Mouse (Mus musculus) liver, postnatal 0 days (tissue): Measurements from ENCODE around the gene Myod1. TPM values are rescaled to one million over a fixed set of nuclear protein-coding genes. Genes with fewer than 3 reads are reported as not detected.

Experiments
- ATAC-seq: fragments of 200-750 bp; cut with Nextera tagmentation; 2 replicates; pipeline ENCODE4 v1.8.0; 2017; ENCODE audit warnings: mild to moderate bottlenecking, moderate library complexity
- DNase-seq: peaks from one replicate; pipeline ENCODE4 v3.0.0-alpha.2; 2016
- H3K27ac ChIP-seq: fragments of 300-500 bp; sonication (generic); 2 replicates; pipeline ENCODE4 v1.5.1; 2014; ENCODE audit warnings: antibody characterized with exemption, moderate library complexity, mild to moderate bottlenecking, low read depth
- H3K27me3 ChIP-seq: fragments of 300-500 bp; sonication (generic); 2 replicates; pipeline ENCODE4 v1.6.1; 2014; ENCODE audit warnings: low read length, control low read depth, mixed read lengths; ENCODE audit not compliant: insufficient read depth
- H3K36me3 ChIP-seq: fragments of 300-500 bp; sonication (generic); replicated peaks from 2 replicates; pipeline ENCODE4 v1.6.1; 2014; ENCODE audit warnings: mild to moderate bottlenecking, control low read depth, low read length, moderate library complexity, mixed read lengths; ENCODE audit not compliant: insufficient read depth
- H3K4me1 ChIP-seq: fragments of 300-500 bp; sonication (generic); 2 replicates; pipeline ENCODE4 v1.6.1; 2014; ENCODE audit warnings: antibody characterized with exemption, mild to moderate bottlenecking, control low read depth; ENCODE audit not compliant: insufficient read depth
- H3K4me2 ChIP-seq: fragments of 300-500 bp; sonication (generic); 2 replicates; pipeline ENCODE4 v1.6.1; 2014; ENCODE audit warnings: low read depth, mild to moderate bottlenecking, low read length, moderate library complexity, mixed read lengths
- H3K4me3 ChIP-seq: fragments of 300-500 bp; sonication (generic); 2 replicates; pipeline ENCODE4 v1.5.1; 2014; ENCODE audit warnings: low read depth, low read length
- H3K9ac ChIP-seq: fragments of 300-500 bp; sonication (generic); replicated peaks from 2 replicates; pipeline ENCODE4 v1.6.1; 2014; ENCODE audit warnings: mild to moderate bottlenecking, moderate library complexity
- H3K9me3 ChIP-seq: fragments of 300-500 bp; sonication (generic); 2 replicates; pipeline ENCODE4 v1.6.1; 2016; ENCODE audit warnings: mild to moderate bottlenecking, control low read depth, low read length, mixed read lengths
- CTCF ChIP-seq: sonication (generic); IDR thresholded peaks from 2 replicates; pipeline ENCODE4 v1.5.1; 2016; ENCODE audit warnings: antibody characterized with exemption, low read depth
- EP300 ChIP-seq: IDR thresholded peaks from 2 replicates; pipeline ENCODE4 v1.6.1; 2016; ENCODE audit warnings: antibody characterized with exemption, low read depth, mild to moderate bottlenecking
- WGBS: fragments of 180-500 bp; shearing (Covaris S2); extraction: QIAGEN DNeasy Blood & Tissue Kit; methylation state at CpG from one replicate; pipeline ENCODE4 v1.1.7; 2014; ENCODE audit not compliant: insufficient replicate concordance; 5-methylcytosine and 5-hydroxymethylcytosine counted together
- polyA plus RNA-seq: library from polyadenylated mRNA; unstranded; fragments of >200 nt; fragmentation: Nextera tagmentation; extraction: Ambion mirVana; gene quantifications from 2 replicates; pipeline ENCODE4 v1.2.1, GENCODE M21; 2015

Myod1 gene
- polyA plus RNA-seq, 1 experiment from 2014 or later, result not detected

DNA sequence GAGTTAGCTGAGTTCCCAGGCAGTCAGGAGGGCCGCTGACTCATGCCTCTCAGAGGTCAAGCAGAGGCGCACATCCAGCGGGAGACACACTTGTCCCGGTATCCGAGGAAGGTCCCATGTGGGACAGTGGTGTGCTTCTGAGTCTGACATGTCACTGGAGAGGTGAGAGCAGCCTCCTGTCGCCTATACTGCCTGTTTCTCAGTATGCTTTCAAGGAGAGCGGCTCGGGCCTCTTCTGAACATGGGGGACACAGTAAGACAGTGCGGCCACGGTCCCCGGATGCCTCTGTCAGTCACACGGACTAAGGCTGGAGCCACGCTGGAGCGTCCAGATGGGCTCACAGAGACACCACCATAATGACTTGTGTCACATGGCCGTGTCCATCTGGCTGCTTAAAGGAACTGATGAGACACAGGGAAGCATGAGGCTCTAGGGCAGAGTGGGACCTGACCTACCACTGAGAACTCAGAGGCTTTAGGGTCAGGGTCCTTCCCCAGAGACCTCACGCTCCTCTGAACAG lies 41.9 kb downstream of the Myod1 start:
- no peak for DNase-seq
- TF ChIP-seq CTCF, result no peak
- no peak for TF ChIP-seq EP300

DNA sequence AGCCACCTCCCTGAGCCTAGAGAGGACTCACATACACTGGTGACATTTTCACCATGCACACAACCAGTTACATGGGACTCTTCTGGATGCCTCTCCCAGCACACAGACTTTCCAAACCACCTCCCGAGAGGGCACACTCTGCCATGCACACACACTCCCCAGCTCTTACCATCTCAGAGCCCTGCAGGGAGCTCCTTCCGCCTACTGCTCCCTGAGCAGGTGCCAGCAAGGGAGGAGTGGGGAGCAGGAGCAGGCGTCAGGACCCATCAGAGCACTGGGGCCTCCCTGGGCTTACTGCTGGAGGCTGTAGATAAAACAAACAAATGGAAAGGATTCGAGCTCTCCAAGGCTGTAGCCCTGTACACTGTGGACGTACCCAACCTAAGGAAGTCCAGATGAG lies 45.3 kb downstream of the Myod1 start:
- Histone ChIP-seq H3K9ac (no peak overlapping the region), H3K36me3 (no peaks in the 10 kb centered on the region), H3K4me1 (no peaks in the 10 kb centered on the region), H3K9me3 (no peaks in the 10 kb centered on the region), H3K27ac (no peak overlapping the region), H3K4me3 (no peak overlapping the region), H3K4me2 (no peak overlapping the region), H3K27me3 (no peaks in the 10 kb centered on the region)
- DNase-seq (no peak), ATAC-seq (no peak)
- TF ChIP-seq CTCF (no peak), EP300 (no peak)
- WGBS, result 39% methylated on average over 5 of the region's 5 CpGs

More for the DNA sequence above, 41.9 kb downstream of the Myod1 start:
- Histone ChIP-seq H3K4me3 (no peak overlapping the region), H3K36me3 (no peaks in the 10 kb centered on the region), H3K27ac (no peak overlapping the region), H3K4me2 (no peak overlapping the region), H3K27me3 (no peaks in the 10 kb centered on the region), H3K4me1 (no peaks in the 10 kb centered on the region), H3K9me3 (no peaks in the 10 kb centered on the region), H3K9ac (no peak overlapping the region)
- 75% methylated on average over 16 of the region's 16 CpGs for WGBS
- no peak for ATAC-seq

DNA sequence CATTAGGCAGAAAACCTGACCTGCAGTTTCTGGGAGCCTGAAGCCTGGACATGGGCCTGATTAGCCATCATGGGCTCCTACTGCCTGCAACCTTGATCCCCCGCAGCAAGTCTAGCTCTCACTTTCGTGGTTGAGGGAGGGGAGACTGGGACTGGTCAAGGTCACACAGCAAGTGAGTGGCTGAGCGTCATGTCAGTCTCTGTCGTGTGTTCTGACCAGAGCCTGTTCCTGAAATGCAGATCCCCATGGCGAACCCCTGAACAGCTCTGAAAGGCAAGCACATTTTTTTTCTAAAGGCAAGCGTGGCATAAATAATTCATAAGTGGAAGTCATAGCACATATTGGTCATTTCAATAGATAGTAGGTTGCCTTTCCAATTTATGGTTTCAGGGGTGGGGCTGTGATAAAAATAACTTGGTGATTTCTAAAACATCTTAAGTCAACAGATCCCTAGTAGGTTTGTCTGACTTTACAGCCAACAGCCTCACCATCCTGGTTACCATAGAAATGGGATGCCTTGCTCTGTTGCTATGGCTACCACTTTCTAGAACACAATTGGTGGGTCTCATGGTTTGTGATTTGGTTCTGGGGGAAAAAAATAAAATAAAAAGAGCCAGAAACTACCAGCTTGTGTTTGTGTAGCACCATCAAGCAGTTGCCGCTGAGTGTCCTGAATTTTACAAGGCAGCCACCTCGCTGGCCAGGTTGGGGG lies 45.9 kb downstream of the Myod1 start:
- H3K27ac ChIP-seq, result no peak overlapping the region
- H3K36me3 ChIP-seq, result no peaks in the 10 kb centered on the region
- H3K4me3 ChIP-seq, result no peak overlapping the region
- ATAC-seq (no peak), DNase-seq (no peak)
- no peaks in the 10 kb centered on the region for H3K27me3 ChIP-seq
- 56% methylated on average over 8 of the region's 8 CpGs for WGBS
- H3K9me3 ChIP-seq, result no peaks in the 10 kb centered on the region
- no peak overlapping the region for H3K9ac ChIP-seq
- no peak overlapping the region for H3K4me2 ChIP-seq
- H3K4me1 ChIP-seq, result no peaks in the 10 kb centered on the region
- TF ChIP-seq CTCF, result no peak

DNA sequence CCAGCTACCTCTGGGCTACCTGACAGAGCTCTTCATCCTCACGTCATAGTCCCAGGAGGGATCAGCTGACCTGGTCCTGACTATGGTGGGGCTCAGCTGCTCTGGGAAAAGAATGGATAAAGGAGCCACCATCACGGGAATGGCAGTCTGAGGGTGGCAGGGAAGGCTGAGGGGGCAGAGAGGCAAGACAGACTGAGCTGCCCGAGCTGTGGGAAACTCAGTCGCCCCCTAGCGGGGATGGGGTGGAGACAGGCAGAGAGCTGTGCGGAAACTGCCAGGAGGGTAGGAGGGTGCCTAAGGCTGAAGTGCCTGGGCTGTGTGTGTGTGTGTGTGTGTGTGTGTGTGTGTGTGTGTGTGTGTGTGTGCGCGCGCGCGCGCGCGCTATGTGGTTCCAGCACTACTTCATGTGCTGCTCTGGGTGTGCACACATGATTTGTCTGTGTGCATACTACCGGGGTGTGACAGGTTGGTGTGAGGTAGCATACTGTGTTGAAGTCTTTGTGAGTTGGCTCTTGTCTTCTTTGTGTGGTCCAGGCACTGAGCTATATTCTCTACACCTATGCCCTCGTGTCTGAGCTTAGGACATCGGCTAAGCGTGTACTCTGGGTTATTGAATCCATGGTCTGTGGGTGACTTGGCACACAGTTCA lies 46.6 kb downstream of the Myod1 start:
- peak; percentile 65 for DNase-seq
- 40% methylated on average over 18 of the region's 18 CpGs for WGBS
- H3K4me2 ChIP-seq, result no peak overlapping the region
- H3K36me3 ChIP-seq, result no peaks in the 10 kb centered on the region
- H3K4me1 ChIP-seq, result no peaks in the 10 kb centered on the region
- ATAC-seq, result peak; percentile 19; the same call in 1 of the 2 replicates
- TF ChIP-seq EP300 (no peak), CTCF (peak; percentile 66)
- no peak overlapping the region for H3K9ac ChIP-seq
- no peak overlapping the region for H3K27ac ChIP-seq
- no peaks in the 10 kb centered on the region for H3K27me3 ChIP-seq
- no peaks in the 10 kb centered on the region for H3K9me3 ChIP-seq
- no peak overlapping the region for H3K4me3 ChIP-seq

DNA sequence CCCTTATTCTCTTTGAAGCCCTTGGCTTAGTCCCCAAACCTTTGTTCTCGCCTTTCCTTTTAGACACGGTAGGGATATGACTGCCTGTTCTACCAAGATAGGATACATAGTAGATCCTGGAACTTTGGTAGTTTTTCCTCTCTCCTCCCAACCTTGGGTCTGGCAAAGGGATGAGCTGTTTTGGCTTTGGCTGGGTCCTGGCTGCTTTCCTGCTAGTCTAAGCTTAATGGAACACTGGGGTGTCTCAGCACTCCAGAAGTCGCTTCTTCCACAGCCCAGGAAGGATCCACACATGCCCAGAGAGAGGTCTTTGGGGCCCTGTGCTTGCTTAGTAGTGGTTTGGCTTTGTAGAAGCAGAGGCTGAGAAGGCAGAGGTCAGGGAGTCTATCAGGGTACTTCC lies 47.7 kb downstream of the Myod1 start:
- TF ChIP-seq CTCF (no peak), EP300 (no peak)
- Histone ChIP-seq H3K27me3 (no peaks in the 10 kb centered on the region), H3K4me2 (no peak overlapping the region), H3K4me1 (no peaks in the 10 kb centered on the region), H3K4me3 (no peak overlapping the region), H3K9ac (no peak overlapping the region), H3K36me3 (no peaks in the 10 kb centered on the region), H3K27ac (no peak overlapping the region), H3K9me3 (no peaks in the 10 kb centered on the region)
- 50% methylated on average over 3 of the region's 3 CpGs for WGBS
- DNase-seq, result no peak
- ATAC-seq, result no peak

DNA sequence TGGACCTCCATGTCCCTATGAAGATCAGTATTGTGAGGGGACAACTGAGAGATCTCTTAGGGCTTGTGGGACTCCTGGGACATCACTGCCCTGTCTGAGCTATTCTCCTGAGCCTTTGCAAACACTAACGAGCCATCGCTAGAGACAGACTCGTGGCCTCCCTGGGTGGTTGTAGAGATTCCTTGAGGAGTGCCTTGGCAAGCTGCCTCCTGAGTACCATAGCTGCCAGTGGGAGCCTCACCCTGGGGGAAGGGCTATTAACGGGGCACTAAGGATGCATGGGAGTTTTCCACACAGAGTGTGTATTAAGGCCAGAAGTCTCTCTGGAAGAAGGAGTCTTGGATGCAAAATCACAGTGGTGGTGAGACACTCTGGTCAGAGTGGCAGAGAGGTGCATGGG lies 48.7 kb downstream of the Myod1 start:
- no peak for DNase-seq
- WGBS, result 68% methylated on average over 4 of the region's 4 CpGs
- Histone ChIP-seq H3K4me2 (no peak overlapping the region), H3K9me3 (no peaks in the 10 kb centered on the region), H3K27ac (no peak overlapping the region), H3K36me3 (no peaks in the 10 kb centered on the region), H3K27me3 (no peaks in the 10 kb centered on the region), H3K4me3 (no peak overlapping the region), H3K9ac (no peak overlapping the region), H3K4me1 (no peaks in the 10 kb centered on the region)
- no peak for TF ChIP-seq EP300
- no peak for TF ChIP-seq CTCF
- ATAC-seq, result no peak

Other genes with a start within 250 kb of the Myod1 start
- gene Abcc8, start 196.4 kb upstream of the Myod1 start, polyA plus RNA-seq, result 0.09 and 0.11 TPM in 2 replicates
- 0.08 and 0.11 TPM in 2 replicates for gene Ush1c, start 138.0 kb upstream of the Myod1 start, polyA plus RNA-seq
- not detected in 2 replicates for gene Otog, start 135.5 kb upstream of the Myod1 start, polyA plus RNA-seq
- 0.07 TPM in 1 of 2 replicates, not detected in the other for gene Kcnc1, start 20.0 kb downstream of the Myod1 start, polyA plus RNA-seq